Mouse (Mus musculus) MEL (cell line): ENCODE measurements around the gene Cadps2. TPM values are rescaled to one million over a fixed set of nuclear protein-coding genes. Genes with fewer than 3 reads are reported as not detected.

Experiments used
- DNase-seq: peaks from one replicate; pipeline ENCODE4 v3.0.0; 2011; ENCODE audit warnings: low read depth, low spot score
- H3K27ac ChIP-seq: 2 replicates; pipeline ENCODE4 v1.5.1; 2012; ENCODE audit warnings: low read depth, mild to moderate bottlenecking, control low read depth, low read length, moderate library complexity; ENCODE audit not compliant: control insufficient read depth
- H3K27me3 ChIP-seq, 2 experiments: fragments of 150-350 bp in 1 of 2; sonication (generic) in 1 of 2; 2 replicates each; pipeline ENCODE4 v1.6.1; 2012; ENCODE audit warnings: low read length in 2 of 2, mild to moderate bottlenecking in 2 of 2, improper control_type of control experiment in 1 of 2, moderate library complexity in 1 of 2; ENCODE audit not compliant: insufficient read depth in 2 of 2, control insufficient read depth in 1 of 2
- H3K36me3 ChIP-seq, 2 experiments: 2 replicates each; pipeline ENCODE4 v1.6.1; 2012 to 2014; ENCODE audit warnings: low read length in 2 of 2, improper control_type of control experiment in 1 of 2, inconsistent platforms in 1 of 2, mild to moderate bottlenecking in 1 of 2; ENCODE audit not compliant: insufficient read depth in 2 of 2, control insufficient read depth in 1 of 2
- H3K4me1 ChIP-seq, 2 experiments: fragments of 150-350 bp in 1 of 2; sonication (generic) in 1 of 2; 2 replicates each; pipeline ENCODE4 v1.6.1; 2012; ENCODE audit warnings: low read length in 2 of 2, improper control_type of control experiment in 1 of 2, mild to moderate bottlenecking in 1 of 2; ENCODE audit not compliant: insufficient read depth in 2 of 2, control insufficient read depth in 1 of 2
- H3K4me3 ChIP-seq, 2 experiments: fragments of 150-350 bp in 1 of 2; sonication (generic) in 1 of 2; 2 replicates each; pipeline ENCODE4 v1.5.1; 2012; ENCODE audit warnings: low read depth in 2 of 2, low read length in 2 of 2, mild to moderate bottlenecking in 2 of 2, moderate library complexity in 2 of 2, control low read depth in 1 of 2, improper control_type of control experiment in 1 of 2; ENCODE audit not compliant: control insufficient read depth in 1 of 2, insufficient read depth in 1 of 2
- H3K79me2 ChIP-seq: 2 replicates; pipeline ENCODE4 v1.6.1; 2012; ENCODE audit warnings: mild to moderate bottlenecking, low read length, moderate library complexity; ENCODE audit not compliant: control insufficient read depth, poor library complexity, insufficient read depth
- H3K9ac ChIP-seq: 2 replicates; pipeline ENCODE4 v1.6.1; 2012; ENCODE audit warnings: low read depth, mild to moderate bottlenecking, control low read depth, low read length, moderate library complexity; ENCODE audit not compliant: control insufficient read depth, poor library complexity, severe bottlenecking
- H3K9me3 ChIP-seq: fragments of 150-350 bp; sonication (generic); replicated peaks from 2 replicates; pipeline ENCODE4 v1.6.1; 2012; ENCODE audit warnings: mild to moderate bottlenecking, low read length, improper control_type of control experiment, moderate library complexity; ENCODE audit not compliant: insufficient read depth
- CHD2 ChIP-seq: IDR thresholded peaks from 2 replicates; pipeline ENCODE4 v1.6.1; 2011; ENCODE audit warnings: low read length, improper control_type of control experiment
- E2F4 ChIP-seq: IDR thresholded peaks from 2 replicates; pipeline ENCODE4 v1.6.1; 2011; ENCODE audit warnings: low read depth, low read length, improper control_type of control experiment, borderline replicate concordance
- ETS1 ChIP-seq: IDR thresholded peaks from 2 replicates; pipeline ENCODE4 v1.6.1; 2012; ENCODE audit warnings: low read depth, mild to moderate bottlenecking, inconsistent platforms, low read length, improper control_type of control experiment, moderate library complexity
- JUND ChIP-seq: IDR thresholded peaks from 2 replicates; pipeline ENCODE4 v1.6.1; 2011; ENCODE audit warnings: low read depth, mild to moderate bottlenecking, improper control_type of control experiment, low read length
- KAT2A ChIP-seq: conservative IDR thresholded peaks from 2 replicates; pipeline ENCODE4 v1.6.1; 2012; ENCODE audit warnings: low read depth, low read length, improper control_type of control experiment, inconsistent platforms
- MAX ChIP-seq: IDR thresholded peaks from 2 replicates; pipeline ENCODE4 v1.6.1; 2011; ENCODE audit warnings: low read length, improper control_type of control experiment
- MXI1 ChIP-seq: IDR thresholded peaks from 2 replicates; pipeline ENCODE4 v1.6.1; 2011; ENCODE audit warnings: mild to moderate bottlenecking, low read depth, low read length, improper control_type of control experiment
- MYB ChIP-seq: IDR thresholded peaks from 2 replicates; pipeline ENCODE4 v1.6.1; 2011; ENCODE audit warnings: mild to moderate bottlenecking, low read depth, low read length, improper control_type of control experiment
- MYC ChIP-seq: IDR thresholded peaks from 2 replicates; pipeline ENCODE4 v1.6.1; 2011; ENCODE audit warnings: low read depth, mild to moderate bottlenecking, low read length, improper control_type of control experiment, moderate library complexity
- NRF1 ChIP-seq: IDR thresholded peaks from 2 replicates; pipeline ENCODE4 v1.6.1; 2014; ENCODE audit warnings: low read depth, mild to moderate bottlenecking, inconsistent platforms, low read length, improper control_type of control experiment, moderate library complexity; ENCODE audit not compliant: poor library complexity, insufficient read depth, severe bottlenecking
- POLR2A ChIP-seq, 2 experiments: IDR thresholded peaks; 2 replicates each; pipeline ENCODE4 v1.6.1; 2011 to 2012; ENCODE audit warnings: low read length in 2 of 2, mild to moderate bottlenecking in 2 of 2, control low read depth in 1 of 2, improper control_type of control experiment in 1 of 2, low read depth in 1 of 2, moderate library complexity in 1 of 2; ENCODE audit not compliant: control insufficient read depth in 1 of 2, insufficient read depth in 1 of 2, poor library complexity in 1 of 2
- POLR2AphosphoS5 ChIP-seq: IDR thresholded peaks from 2 replicates; pipeline ENCODE4 v1.6.1; 2012; ENCODE audit warnings: low read depth, borderline replicate concordance, mild to moderate bottlenecking, inconsistent platforms, low read length, moderate library complexity, mixed read lengths
- RAD21 ChIP-seq: IDR thresholded peaks from 2 replicates; pipeline ENCODE4 v1.6.1; 2011; ENCODE audit warnings: mild to moderate bottlenecking, low read depth, low read length, improper control_type of control experiment
- RCOR1 ChIP-seq: IDR thresholded peaks from 2 replicates; pipeline ENCODE4 v1.6.1; 2012; ENCODE audit warnings: low read depth, mild to moderate bottlenecking, inconsistent platforms, low read length, improper control_type of control experiment
- SMC3 ChIP-seq: IDR thresholded peaks from 2 replicates; pipeline ENCODE4 v1.6.1; 2011; ENCODE audit warnings: low read depth, low read length, improper control_type of control experiment
- TBP ChIP-seq: IDR thresholded peaks from 2 replicates; pipeline ENCODE4 v1.8.0; 2011; ENCODE audit warnings: low read depth, low read length, improper control_type of control experiment
- TCF12 ChIP-seq: IDR thresholded peaks from 2 replicates; pipeline ENCODE4 v1.6.1; 2014; ENCODE audit warnings: low read depth, mild to moderate bottlenecking, inconsistent platforms, low read length, improper control_type of control experiment, moderate library complexity
- UBTF ChIP-seq: IDR thresholded peaks from 2 replicates; pipeline ENCODE4 v1.6.1; 2012; ENCODE audit warnings: low read depth, mild to moderate bottlenecking, inconsistent platforms, low read length, improper control_type of control experiment, moderate library complexity, borderline replicate concordance; ENCODE audit not compliant: insufficient read depth
- USF1 ChIP-seq: IDR thresholded peaks from 2 replicates; pipeline ENCODE4 v1.6.1; 2014; ENCODE audit warnings: low read depth, mild to moderate bottlenecking, inconsistent platforms, low read length, improper control_type of control experiment, moderate library complexity
- USF2 ChIP-seq, 2 experiments: IDR thresholded peaks; 2 replicates each; pipeline ENCODE4 v1.6.1; 2011 to 2012; ENCODE audit warnings: improper control_type of control experiment in 2 of 2, low read length in 2 of 2, borderline replicate concordance in 1 of 2, inconsistent platforms in 1 of 2, low read depth in 1 of 2, mild to moderate bottlenecking in 1 of 2; ENCODE audit not compliant: insufficient read depth in 1 of 2
- ZC3H11A ChIP-seq: IDR thresholded peaks from 2 replicates; pipeline ENCODE4 v1.6.1; 2012; ENCODE audit warnings: low read depth, mild to moderate bottlenecking, inconsistent platforms, low read length, improper control_type of control experiment
- ZMIZ1 ChIP-seq: IDR thresholded peaks from 2 replicates; pipeline ENCODE4 v1.6.1; 2012; ENCODE audit warnings: low read depth, mild to moderate bottlenecking, inconsistent platforms, low read length, improper control_type of control experiment, moderate library complexity
- ZNF384 ChIP-seq: IDR thresholded peaks from 2 replicates; pipeline ENCODE4 v1.6.1; 2012; ENCODE audit warnings: low read depth, mild to moderate bottlenecking, inconsistent platforms, low read length, improper control_type of control experiment
- polyA plus RNA-seq, 2 experiments: library from polyadenylated mRNA; stranded (reverse) in 1 of 2; unstranded in 1 of 2; fragments of >175 nt in 1 of 2; fragments of >200 nt in 1 of 2; gene quantifications; 2 replicates each; pipeline versions ENCODE4 v1.2.1 to v1.2.4; 2012; ENCODE audit warnings: low replicate concordance in 2 of 2, low read depth in 1 of 2; ENCODE audit not compliant: insufficient read length in 2 of 2, insufficient read depth in 1 of 2, missing spikeins in 1 of 2
- total RNA-seq: library from RNA; depleted of rRNA; stranded (reverse); fragments of 300-350 nt; gene quantifications from 2 replicates; pipeline ENCODE4 v1.2.3, GENCODE M21; 2012

Cadps2 gene
- total and polyA plus RNA-seq, 3 experiments: not detected

- TF ChIP-seq MYB (no peak), MXI1 (no peak), ETS1 (no peak), RAD21 (no peak), TBP (no peak), JUND (no peak), KAT2A (no peak), TCF12 (no peak), POLR2AphosphoS5 (no peak)
- TF ChIP-seq, all 39 proteins: peak for 0
- no peaks in the 10 kb centered on the region for H3K27me3 ChIP-seq
- H3K9me3 ChIP-seq: no peaks in the 10 kb centered on the region
- no peaks in the 10 kb centered on the region for H3K4me1 ChIP-seq
- H3K4me3 ChIP-seq: no peak overlapping the region
- H3K9ac ChIP-seq: no peak overlapping the region
- H3K36me3 ChIP-seq: no peaks in the 10 kb centered on the region
- H3K27ac ChIP-seq: no peak overlapping the region
- no peaks in the 10 kb centered on the region for H3K79me2 ChIP-seq
- DNase-seq: no peak
These were observed 501.7 kb downstream of the Cadps2 start for GRCm38 (mm10) chr6:23337411-23338063.

- H3K36me3 ChIP-seq: no peaks in the 10 kb centered on the region
- H3K79me2 ChIP-seq: no peaks in the 10 kb centered on the region
- no peak overlapping the region for H3K4me3 ChIP-seq
- no peaks in the 10 kb centered on the region for H3K4me1 ChIP-seq
- no peaks in the 10 kb centered on the region for H3K9me3 ChIP-seq
- no peak overlapping the region for H3K9ac ChIP-seq
- TF ChIP-seq TBP (no peak), RCOR1 (no peak), ZNF384 (no peak), MAX (no peak), ZMIZ1 (no peak), ZC3H11A (no peak), NRF1 (no peak), MXI1 (no peak), MYC (no peak), UBTF (no peak), MYB (no peak), TCF12 (no peak), POLR2A (IDR thresholded peaks at IDR 0.05; ENCODE audit: control insufficient read depth in 1 of 2, insufficient read depth in 1 of 2, low read depth in 1 of 2, low read length in 2 of 2, poor library complexity in 1 of 2) (no peak), CHD2 (no peak), USF1 (no peak), POLR2AphosphoS5 (no peak), E2F4 (no peak), USF2 (IDR thresholded peaks at IDR 0.05; ENCODE audit: borderline replicate concordance in 1 of 2, insufficient read depth in 1 of 2, low read depth in 1 of 2, low read length in 2 of 2) (no peak), SMC3 (no peak)
- DNase-seq: no peak
- no peaks in the 10 kb centered on the region for H3K27me3 ChIP-seq
- no peak overlapping the region for H3K27ac ChIP-seq
These were observed 524.3 kb downstream of the Cadps2 start for GRCm38 (mm10) chr6:23314945-23315344.
